Mouse (Mus musculus) stomach, embryonic 14.5 days (tissue): ENCODE data around the gene Jagn1. TPM values are rescaled to one million over a fixed set of nuclear protein-coding genes. Genes with fewer than 3 reads are reported as not detected.

Experiments used
- ATAC-seq: fragments of 200-750 bp; cut with Nextera tagmentation; 2 replicates; pipeline ENCODE4 v1.8.0; 2017; ENCODE audit warnings: low read depth, moderate TSS enrichment; ENCODE audit not compliant: insufficient number of reproducible peaks, insufficient read depth, low FRiP score
- H3K27ac ChIP-seq: fragments of 300-500 bp; sonication (generic); 2 replicates; pipeline ENCODE4 v1.5.1; 2014; ENCODE audit warnings: mild to moderate bottlenecking, low read length, moderate library complexity, mixed read lengths
- H3K27me3 ChIP-seq: fragments of 300-500 bp; sonication (generic); 2 replicates; pipeline ENCODE4 v1.6.1; 2014; ENCODE audit warnings: low read length, control low read depth, mixed read lengths; ENCODE audit not compliant: control insufficient read depth, insufficient read depth
- H3K36me3 ChIP-seq: fragments of 300-500 bp; sonication (generic); 2 replicates; pipeline ENCODE4 v1.6.1; 2014; ENCODE audit warnings: mild to moderate bottlenecking, control low read depth, low read length, moderate library complexity, mixed read lengths; ENCODE audit not compliant: control insufficient read depth, insufficient read depth
- H3K4me1 ChIP-seq: fragments of 300-500 bp; sonication (generic); 2 replicates; pipeline ENCODE4 v1.6.1; 2014; ENCODE audit warnings: low read length, control low read depth, mixed read lengths; ENCODE audit not compliant: control insufficient read depth, insufficient read depth
- H3K4me2 ChIP-seq: fragments of 300-500 bp; sonication (generic); replicated peaks from 2 replicates; pipeline ENCODE4 v1.6.1; 2014; ENCODE audit warnings: low read depth, low read length, control low read depth
- H3K4me3 ChIP-seq: fragments of 300-500 bp; sonication (generic); 2 replicates; pipeline ENCODE4 v1.5.1; 2014; ENCODE audit warnings: low read depth, low read length, control low read depth
- H3K9ac ChIP-seq: fragments of 300-500 bp; sonication (generic); replicated peaks from 2 replicates; pipeline ENCODE4 v1.6.1; 2014; ENCODE audit warnings: low read depth, mild to moderate bottlenecking, control low read depth, low read length, moderate library complexity, mixed read lengths
- H3K9me3 ChIP-seq: fragments of 300-500 bp; sonication (generic); 2 replicates; pipeline ENCODE4 v1.6.1; 2016; ENCODE audit warnings: low read depth, low read length, control low read depth; ENCODE audit not compliant: control insufficient read depth
- WGBS: fragments of 180-500 bp; shearing (Covaris S2); extraction: QIAGEN DNeasy Blood & Tissue Kit; methylation state at CpG from one replicate; pipeline ENCODE4 v1.1.7; 2014; 5-methylcytosine and 5-hydroxymethylcytosine counted together
- polyA plus RNA-seq: library from polyadenylated mRNA; unstranded; fragments of >200 nt; fragmentation: Nextera tagmentation; extraction: Ambion mirVana; gene quantifications from 2 replicates; pipeline ENCODE4 v1.2.1, GENCODE M21; 2014

Gene Jagn1
- polyA plus RNA-seq, 1 experiment from 2014 or later, result 78.6 TPM

GRCm38 (mm10) chr6:113428006-113428405 is 14.4 kb upstream of the Jagn1 start:
- Histone ChIP-seq H3K27ac (no peak overlapping the region), H3K4me2 (no peak overlapping the region), H3K4me1 (no peaks in the 10 kb centered on the region), H3K36me3 (no peaks in the 10 kb centered on the region), H3K9ac (no peak overlapping the region), H3K4me3 (no peak overlapping the region), H3K9me3 (no peaks in the 10 kb centered on the region), H3K27me3 (no peaks in the 10 kb centered on the region)
- 83% methylated on average over 16 of the region's 16 CpGs for WGBS
- ATAC-seq, result no peak

DNA sequence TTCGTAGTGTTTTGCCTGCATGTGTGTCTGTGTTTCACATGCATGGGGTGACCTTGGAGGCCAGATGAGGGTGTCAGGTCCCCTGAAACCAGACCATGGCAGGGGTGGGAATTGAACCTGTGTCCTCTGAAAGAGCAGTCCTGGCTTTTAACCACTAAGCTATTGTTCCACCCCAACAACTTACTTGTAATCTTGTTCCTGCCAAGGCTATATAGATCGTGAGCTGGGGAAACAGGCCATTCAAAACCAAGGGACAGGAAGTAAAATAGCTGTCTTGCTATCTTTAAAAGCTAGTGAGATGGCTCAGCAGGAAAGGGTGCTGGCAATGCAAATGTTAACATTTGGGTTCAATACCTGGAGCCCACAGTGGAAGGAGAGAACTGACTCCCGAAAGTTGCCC is 12.4 kb upstream of the Jagn1 start:
- no peak for ATAC-seq
- Histone ChIP-seq H3K27ac (no peak overlapping the region), H3K4me1 (no peaks in the 10 kb centered on the region), H3K9ac (no peak overlapping the region), H3K36me3 (no peaks in the 10 kb centered on the region), H3K4me3 (no peak overlapping the region), H3K27me3 (no peaks in the 10 kb centered on the region), H3K9me3 (no peaks in the 10 kb centered on the region), H3K4me2 (no peak overlapping the region)
- 77% methylated on average over 3 of the region's 3 CpGs for WGBS

DNA sequence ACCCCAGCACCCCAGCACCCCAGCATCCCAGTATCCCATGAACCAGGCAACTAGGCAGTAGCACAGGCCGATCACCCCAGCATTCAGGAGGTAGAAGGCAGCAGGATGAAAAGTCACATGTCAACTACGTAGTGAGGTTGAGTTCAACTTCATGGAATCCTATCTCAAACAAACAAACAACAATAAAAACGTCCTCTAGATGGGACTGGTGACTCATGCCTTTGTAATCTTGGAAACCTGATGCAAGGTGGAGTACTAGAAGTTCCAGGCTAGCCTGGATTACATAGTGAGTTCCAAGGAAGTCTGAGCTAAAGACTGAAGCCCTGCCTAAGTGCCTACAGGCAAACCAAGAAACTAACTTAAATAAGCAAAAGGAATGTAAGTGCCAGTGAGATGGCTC is 11.5 kb upstream of the Jagn1 start:
- WGBS, result 48% methylated on average over 3 of the region's 3 CpGs
- no peaks in the 10 kb centered on the region for H3K27me3 ChIP-seq
- no peaks in the 10 kb centered on the region for H3K4me1 ChIP-seq
- no peak overlapping the region for H3K27ac ChIP-seq
- no peak overlapping the region for H3K9ac ChIP-seq
- H3K36me3 ChIP-seq, result no peaks in the 10 kb centered on the region
- ATAC-seq, result no peak
- H3K4me2 ChIP-seq, result no peak overlapping the region
- no peak overlapping the region for H3K4me3 ChIP-seq
- no peaks in the 10 kb centered on the region for H3K9me3 ChIP-seq

DNA sequence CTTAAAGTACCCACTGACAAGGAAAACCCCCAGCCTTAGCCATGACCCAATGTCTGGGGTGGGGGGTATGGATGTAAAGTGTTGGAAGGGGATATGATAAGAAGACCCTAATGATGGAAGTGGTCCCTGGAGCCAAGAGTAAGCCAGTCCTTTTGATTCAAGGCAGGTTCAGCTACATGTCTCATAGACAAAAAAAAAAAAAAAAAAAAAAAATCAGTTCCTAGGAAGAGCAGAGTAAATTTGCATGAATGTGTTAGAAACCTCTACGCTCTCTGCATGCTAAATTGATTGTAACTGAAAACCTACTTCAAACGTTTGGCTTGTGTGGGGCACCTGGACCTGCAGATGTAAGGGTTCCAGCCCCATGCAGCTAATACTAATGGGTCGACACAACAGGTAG is 10.6 kb upstream of the Jagn1 start:
- no peak overlapping the region for H3K4me2 ChIP-seq
- H3K4me3 ChIP-seq, result no peak overlapping the region
- ATAC-seq, result no peak
- H3K36me3 ChIP-seq, result no peaks in the 10 kb centered on the region
- WGBS, result 55% methylated on average over 3 of the region's 3 CpGs
- no peaks in the 10 kb centered on the region for H3K27me3 ChIP-seq
- no peak overlapping the region for H3K9ac ChIP-seq
- H3K4me1 ChIP-seq, result no peaks in the 10 kb centered on the region
- H3K27ac ChIP-seq, result no peak overlapping the region
- H3K9me3 ChIP-seq, result no peaks in the 10 kb centered on the region

DNA sequence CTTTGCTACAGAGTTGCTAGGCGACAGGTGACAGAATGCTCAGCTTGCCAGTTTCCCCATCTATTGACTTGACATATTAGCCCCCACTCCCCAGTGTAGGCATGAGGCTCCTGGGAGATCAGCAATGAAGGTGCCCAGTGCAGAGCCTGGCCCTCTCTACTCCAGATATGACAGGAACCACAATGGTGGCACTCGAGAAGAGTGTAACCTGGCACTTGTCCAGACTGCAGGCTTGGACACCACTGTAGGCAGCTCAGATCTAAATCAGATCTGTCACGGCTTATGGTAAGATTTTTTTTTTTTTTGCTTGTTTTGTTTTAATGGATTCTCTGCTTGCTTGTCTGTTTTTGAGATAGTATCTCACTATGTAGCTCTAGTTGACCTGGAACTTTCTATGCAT is 8.7 kb upstream of the Jagn1 start:
- Histone ChIP-seq H3K4me3 (no peak overlapping the region), H3K4me2 (no peak overlapping the region), H3K27ac (no peak overlapping the region), H3K27me3 (no peaks in the 10 kb centered on the region), H3K9ac (no peak overlapping the region), H3K36me3 (no peaks in the 10 kb centered on the region), H3K9me3 (no peaks in the 10 kb centered on the region), H3K4me1 (no peaks in the 10 kb centered on the region)
- WGBS, result 88% methylated on average over 3 of the region's 3 CpGs
- no peak for ATAC-seq

DNA sequence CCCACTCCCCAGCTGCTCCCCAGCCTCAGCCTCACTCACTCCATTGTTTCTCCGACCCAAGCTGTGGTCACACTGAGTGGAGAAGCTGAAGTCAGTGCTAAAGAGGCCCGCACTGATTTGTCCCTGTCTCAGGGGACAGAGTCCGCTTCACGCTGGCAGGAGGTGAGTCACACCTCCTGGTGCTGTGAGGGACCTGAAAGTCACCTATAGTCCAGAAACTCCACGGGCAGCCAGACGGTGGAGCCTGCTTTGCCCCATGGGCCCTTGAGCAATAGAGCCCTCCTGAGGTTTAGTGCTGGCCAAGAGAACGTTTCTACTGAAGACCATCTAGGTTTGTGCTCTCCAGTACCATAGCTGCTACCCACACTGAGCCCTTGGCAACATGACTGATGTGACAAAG is 7.7 kb upstream of the Jagn1 start:
- Histone ChIP-seq H3K4me2 (no peak overlapping the region), H3K9me3 (no peaks in the 10 kb centered on the region), H3K27ac (no peak overlapping the region), H3K36me3 (no peaks in the 10 kb centered on the region), H3K27me3 (no peaks in the 10 kb centered on the region), H3K4me1 (no peaks in the 10 kb centered on the region), H3K4me3 (no peak overlapping the region), H3K9ac (no peak overlapping the region)
- 69% methylated on average over 7 of the region's 7 CpGs for WGBS
- ATAC-seq, result no peak

GRCm38 (mm10) chr6:113435664-113436205 is 6.6 kb upstream of the Jagn1 start, which contains the start of gene Cidec:
TSS of gene Cidec (minus strand) at chr6:113435760.
- Histone ChIP-seq H3K36me3 (no peaks in the 10 kb centered on the region), H3K9ac (no peak within 1 kb of the TSS), H3K4me3 (no peak within 1 kb of the TSS), H3K27me3 (no peaks in the 10 kb centered on the region), H3K27ac (no peak within 1 kb of the TSS), H3K4me2 (no peak within 1 kb of the TSS), H3K4me1 (no peaks in the 10 kb centered on the region), H3K9me3 (no peaks in the 10 kb centered on the region)
- WGBS, result 78% methylated on average over 9 of the region's 9 CpGs
- ATAC-seq, result no peak

GRCm38 (mm10) chr6:113437135-113437534 is 5.2 kb upstream of the Jagn1 start:
- 66% methylated on average over 12 of the region's 12 CpGs for WGBS
- Histone ChIP-seq H3K9ac (no peak overlapping the region), H3K27me3 (no peaks in the 10 kb centered on the region), H3K4me1 (no peaks in the 10 kb centered on the region), H3K36me3 (no peaks in the 10 kb centered on the region), H3K4me3 (no peak overlapping the region), H3K9me3 (no peaks in the 10 kb centered on the region), H3K27ac (no peak overlapping the region), H3K4me2 (no peak overlapping the region)
- ATAC-seq, result no peak

DNA sequence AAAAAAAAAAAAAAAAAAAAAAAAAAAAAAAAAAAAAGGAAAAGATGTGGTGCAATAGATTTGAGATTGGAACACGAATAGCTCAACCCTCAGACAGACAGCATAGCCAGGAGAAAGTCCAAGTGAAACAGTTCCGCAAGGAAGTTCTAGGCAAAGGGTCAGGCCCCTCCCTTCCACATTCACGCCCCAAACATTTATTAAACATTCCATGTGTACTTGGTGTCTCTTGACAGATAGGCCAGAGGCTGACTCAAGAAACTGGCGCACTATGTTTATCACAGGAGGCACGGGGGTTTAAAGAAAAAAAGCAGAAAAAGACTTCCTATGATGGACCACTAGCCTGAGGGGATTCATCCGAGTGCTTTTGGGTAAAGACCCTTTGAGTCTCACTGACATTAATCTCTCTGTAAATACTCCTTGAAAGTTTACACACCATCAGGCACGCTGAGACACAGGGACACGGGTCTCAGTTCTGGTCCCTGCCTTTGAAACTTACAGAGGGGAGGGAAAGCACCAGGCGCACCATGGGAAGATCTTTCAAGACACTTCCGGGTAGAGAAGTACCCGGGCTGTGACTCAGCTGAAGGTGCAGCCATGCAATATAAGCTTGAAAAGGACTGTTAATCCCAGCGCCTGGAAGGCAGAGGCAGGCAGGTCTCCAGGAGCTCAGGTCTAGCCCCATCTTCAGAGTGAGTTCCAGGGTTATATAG is 3.5 kb upstream of the Jagn1 start:
- Histone ChIP-seq H3K4me3 (no peak overlapping the region), H3K36me3 (no peaks in the 10 kb centered on the region), H3K27me3 (no peaks in the 10 kb centered on the region), H3K9me3 (no peaks in the 10 kb centered on the region), H3K9ac (no peak overlapping the region), H3K4me2 (no peak overlapping the region), H3K4me1 (peaks cover 5% of the 10 kb centered on the region), H3K27ac (no peak overlapping the region)
- WGBS, result 42% methylated on average over 12 of the region's 12 CpGs
- no peak for ATAC-seq
